Mouse (Mus musculus): ENCODE measurements at regions not wholly inside any gene's neighbourhood (a gene's known extent, or its start where the extent isn't known, plus 50 kb on each side); places are given as distances from the start of the nearest gene placed in this dataset.

DNA sequence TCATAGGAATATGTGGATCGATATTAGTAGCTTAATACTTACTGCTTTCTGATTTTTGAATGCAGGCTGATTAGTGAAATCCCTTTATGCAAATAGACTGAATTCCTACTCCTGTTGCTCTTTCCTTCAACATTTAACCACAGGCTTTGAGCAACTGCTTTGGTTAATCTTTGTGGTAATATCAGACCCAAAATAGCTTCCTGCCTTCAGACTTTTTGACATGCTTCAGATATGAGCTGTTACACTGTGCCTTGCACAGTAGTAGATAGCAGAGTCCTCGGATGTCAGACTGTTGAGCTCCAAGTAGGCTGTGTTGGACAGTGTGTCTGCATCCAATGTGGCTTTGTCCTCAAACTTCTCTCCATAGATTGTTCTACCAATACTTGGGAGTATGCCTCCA is 1020.6 kb downstream of the Adam6a start:
- no peak overlapping the region for H3K4me3 ChIP-seq (ENCODE audit: insufficient read depth, low read depth, low read length)
- H3K36me3 ChIP-seq (ENCODE audit: control insufficient read depth, insufficient read depth, low read length) = no peaks in the 10 kb centered on the region
- H3K9ac ChIP-seq (ENCODE audit: low read depth, low read length) = no peak overlapping the region
- no peak overlapping the region for H3K27ac ChIP-seq (replicated peaks; ENCODE audit: insufficient read depth, low read depth, low read length)
- no peaks in the 10 kb centered on the region for H3K27me3 ChIP-seq (ENCODE audit: control insufficient read depth, insufficient read depth, low read length)
- H3K79me2 ChIP-seq (ENCODE audit: control insufficient read depth, insufficient read depth, low read length) = no peaks in the 10 kb centered on the region
- H3K4me1 ChIP-seq (ENCODE audit: control insufficient read depth, insufficient read depth, low read length) = no peaks in the 10 kb centered on the region
- WGBS = 51% methylated on average over 2 of the region's 2 CpGs
- DNase-seq (ENCODE audit: extremely low read depth, low read depth, low spot score) = no peak
- no peak for TF ChIP-seq CTCF (IDR thresholded peaks at IDR 0.05; ENCODE audit: low read depth, low read length)
- no peak for TF ChIP-seq POLR2A (IDR thresholded peaks at IDR 0.05; ENCODE audit: extremely low read depth, insufficient read depth, low read length)

GRCm38 (mm10) chr12:114583371-114583770 is 1039.7 kb downstream of the Adam6a start:
- Histone ChIP-seq H3K27me3 (ENCODE audit: control insufficient read depth, insufficient read depth, low read length) (no peaks in the 10 kb centered on the region), H3K4me1 (ENCODE audit: control insufficient read depth, insufficient read depth, low read length) (no peaks in the 10 kb centered on the region), H3K4me3 (ENCODE audit: insufficient read depth, low read depth, low read length) (no peak overlapping the region), H3K9ac (ENCODE audit: low read depth, low read length) (no peak overlapping the region), H3K36me3 (ENCODE audit: control insufficient read depth, insufficient read depth, low read length) (no peaks in the 10 kb centered on the region), H3K79me2 (ENCODE audit: control insufficient read depth, insufficient read depth, low read length) (no peaks in the 10 kb centered on the region), H3K27ac (replicated peaks; ENCODE audit: insufficient read depth, low read depth, low read length) (no peak overlapping the region)
- TF ChIP-seq POLR2A (IDR thresholded peaks at IDR 0.05; ENCODE audit: extremely low read depth, insufficient read depth, low read length) (no peak), CTCF (IDR thresholded peaks at IDR 0.05; ENCODE audit: low read depth, low read length) (no peak)
- no peak for DNase-seq (ENCODE audit: extremely low read depth, low read depth, low spot score)
- WGBS = 43% methylated on average over 1 of the region's 1 CpGs

DNA sequence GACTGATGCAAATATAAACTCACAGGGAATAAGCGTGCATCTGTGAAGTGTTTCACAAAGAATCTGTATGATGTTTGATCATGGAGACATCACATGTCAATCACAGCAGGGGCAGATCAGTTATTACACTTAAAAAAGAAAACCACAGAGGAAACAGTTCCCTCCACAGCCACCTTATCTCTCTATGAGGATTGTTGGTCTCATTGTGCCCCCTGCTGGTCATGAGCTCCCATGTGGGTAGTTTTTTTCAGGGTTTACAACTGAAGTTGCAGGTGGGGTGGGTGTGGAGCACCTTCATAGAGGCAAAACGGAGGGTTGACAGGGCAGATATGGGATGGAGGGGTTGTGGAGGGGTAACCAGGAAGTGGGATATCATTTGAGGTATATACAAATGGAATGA is 1043.5 kb downstream of the Adam6a start:
- Histone ChIP-seq H3K27ac (replicated peaks; ENCODE audit: insufficient read depth, low read depth, low read length) (no peak overlapping the region), H3K4me3 (ENCODE audit: insufficient read depth, low read depth, low read length) (no peak overlapping the region), H3K4me1 (ENCODE audit: control insufficient read depth, insufficient read depth, low read length) (no peaks in the 10 kb centered on the region), H3K36me3 (ENCODE audit: control insufficient read depth, insufficient read depth, low read length) (no peaks in the 10 kb centered on the region), H3K9ac (ENCODE audit: low read depth, low read length) (no peak overlapping the region), H3K79me2 (ENCODE audit: control insufficient read depth, insufficient read depth, low read length) (no peaks in the 10 kb centered on the region), H3K27me3 (ENCODE audit: control insufficient read depth, insufficient read depth, low read length) (no peaks in the 10 kb centered on the region)
- TF ChIP-seq POLR2A (IDR thresholded peaks at IDR 0.05; ENCODE audit: extremely low read depth, insufficient read depth, low read length) = no peak
- WGBS = 62% methylated on average over 2 of the region's 2 CpGs
- DNase-seq (ENCODE audit: extremely low read depth, low read depth, low spot score) = no peak

GRCm38 (mm10) chr12:114597672-114598071 is 1054.0 kb downstream of the Adam6a start:
- no peaks in the 10 kb centered on the region for H3K27me3 ChIP-seq (ENCODE audit: control insufficient read depth, insufficient read depth, low read length)
- no peak overlapping the region for H3K9ac ChIP-seq (ENCODE audit: low read depth, low read length)
- no peaks in the 10 kb centered on the region for H3K4me1 ChIP-seq (ENCODE audit: control insufficient read depth, insufficient read depth, low read length)
- DNase-seq (ENCODE audit: extremely low read depth, low read depth, low spot score) = no peak
- 56% methylated on average over 1 of the region's 1 CpGs for WGBS
- no peaks in the 10 kb centered on the region for H3K36me3 ChIP-seq (ENCODE audit: control insufficient read depth, insufficient read depth, low read length)
- no peaks in the 10 kb centered on the region for H3K79me2 ChIP-seq (ENCODE audit: control insufficient read depth, insufficient read depth, low read length)
- H3K27ac ChIP-seq (replicated peaks; ENCODE audit: insufficient read depth, low read depth, low read length) = no peak overlapping the region
- TF ChIP-seq POLR2A (IDR thresholded peaks at IDR 0.05; ENCODE audit: extremely low read depth, insufficient read depth, low read length) (no peak), CTCF (IDR thresholded peaks at IDR 0.05; ENCODE audit: low read depth, low read length) (no peak)
- no peak overlapping the region for H3K4me3 ChIP-seq (ENCODE audit: insufficient read depth, low read depth, low read length)

DNA sequence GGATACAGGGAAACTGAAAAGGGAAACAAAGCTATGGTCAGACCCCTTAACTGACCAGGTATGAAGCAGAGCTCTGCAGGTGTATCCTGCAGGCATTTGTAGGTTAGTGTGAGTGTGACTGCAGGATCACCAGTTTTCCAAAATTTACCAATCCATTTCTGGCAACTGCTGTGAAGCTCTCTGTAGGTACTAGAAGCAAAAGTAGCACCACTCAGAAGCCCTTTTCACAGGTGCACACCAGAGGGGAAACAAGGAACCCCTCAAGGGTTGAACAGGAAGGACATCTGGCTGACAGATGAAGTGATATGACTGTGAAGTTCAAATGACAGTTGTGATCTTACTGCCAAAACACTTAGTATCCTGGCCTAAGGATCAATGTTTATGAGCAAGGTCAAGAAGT is 1065.5 kb downstream of the Adam6a start:
- TF ChIP-seq CTCF (IDR thresholded peaks at IDR 0.05; ENCODE audit: low read depth, low read length) = no peak
- TF ChIP-seq POLR2A (IDR thresholded peaks at IDR 0.05; ENCODE audit: extremely low read depth, insufficient read depth, low read length) = no peak
- H3K27ac ChIP-seq (replicated peaks; ENCODE audit: insufficient read depth, low read depth, low read length) = no peak overlapping the region
- no peak overlapping the region for H3K4me3 ChIP-seq (ENCODE audit: insufficient read depth, low read depth, low read length)
- no peak for DNase-seq (ENCODE audit: extremely low read depth, low read depth, low spot score)
- H3K27me3 ChIP-seq (ENCODE audit: control insufficient read depth, insufficient read depth, low read length) = no peaks in the 10 kb centered on the region
- H3K36me3 ChIP-seq (ENCODE audit: control insufficient read depth, insufficient read depth, low read length) = no peaks in the 10 kb centered on the region
- no peaks in the 10 kb centered on the region for H3K4me1 ChIP-seq (ENCODE audit: control insufficient read depth, insufficient read depth, low read length)
- H3K9ac ChIP-seq (ENCODE audit: low read depth, low read length) = no peak overlapping the region
- no peaks in the 10 kb centered on the region for H3K79me2 ChIP-seq (ENCODE audit: control insufficient read depth, insufficient read depth, low read length)

GRCm38 (mm10) chr12:114612108-114612507 is 1068.4 kb downstream of the Adam6a start:
- Histone ChIP-seq H3K27ac (replicated peaks; ENCODE audit: insufficient read depth, low read depth, low read length) (no peak overlapping the region), H3K36me3 (ENCODE audit: control insufficient read depth, insufficient read depth, low read length) (no peaks in the 10 kb centered on the region), H3K4me1 (ENCODE audit: control insufficient read depth, insufficient read depth, low read length) (no peaks in the 10 kb centered on the region), H3K4me3 (ENCODE audit: insufficient read depth, low read depth, low read length) (no peak overlapping the region), H3K79me2 (ENCODE audit: control insufficient read depth, insufficient read depth, low read length) (no peaks in the 10 kb centered on the region), H3K9ac (ENCODE audit: low read depth, low read length) (no peak overlapping the region), H3K27me3 (ENCODE audit: control insufficient read depth, insufficient read depth, low read length) (no peaks in the 10 kb centered on the region)
- 54% methylated on average over 2 of the region's 2 CpGs for WGBS
- no peak for TF ChIP-seq POLR2A (IDR thresholded peaks at IDR 0.05; ENCODE audit: extremely low read depth, insufficient read depth, low read length)
- no peak for TF ChIP-seq CTCF (IDR thresholded peaks at IDR 0.05; ENCODE audit: low read depth, low read length)
- no peak for DNase-seq (ENCODE audit: extremely low read depth, low read depth, low spot score)
